Mouse (Mus musculus) stomach, embryonic 15.5 days (tissue): ENCODE measurements around the gene Samd11. TPM values are rescaled to one million over a fixed set of nuclear protein-coding genes. Genes with fewer than 3 reads are reported as not detected.

Source experiments
- ATAC-seq: fragments of 200-750 bp; cut with Nextera tagmentation; 2 replicates; pipeline ENCODE4 v1.8.0; 2017; ENCODE audit warnings: low read depth, moderate number of reproducible peaks, moderate TSS enrichment; ENCODE audit not compliant: insufficient read depth, low FRiP score
- H3K27ac ChIP-seq: fragments of 300-500 bp; sonication (generic); 2 replicates; pipeline ENCODE4 v1.5.1; 2015; ENCODE audit warnings: mild to moderate bottlenecking, inconsistent platforms
- H3K27me3 ChIP-seq: fragments of 300-500 bp; sonication (generic); replicated peaks from 2 replicates; pipeline ENCODE4 v1.6.1; 2015; ENCODE audit warnings: inconsistent platforms
- H3K36me3 ChIP-seq: fragments of 300-500 bp; sonication (generic); 2 replicates; pipeline ENCODE4 v1.6.1; 2015; ENCODE audit warnings: inconsistent platforms
- H3K4me1 ChIP-seq: fragments of 300-500 bp; sonication (generic); 2 replicates; pipeline ENCODE4 v1.6.1; 2015; ENCODE audit warnings: inconsistent platforms
- H3K4me2 ChIP-seq: fragments of 300-500 bp; sonication (generic); 2 replicates; pipeline ENCODE4 v1.6.1; 2015; ENCODE audit warnings: mild to moderate bottlenecking, inconsistent platforms
- H3K4me3 ChIP-seq: fragments of 300-500 bp; sonication (generic); replicated peaks from 2 replicates; pipeline ENCODE4 v1.5.1; 2015; ENCODE audit warnings: inconsistent platforms
- H3K9ac ChIP-seq: fragments of 300-500 bp; sonication (generic); 2 replicates; pipeline ENCODE4 v1.6.1; 2015; ENCODE audit warnings: inconsistent platforms
- H3K9me3 ChIP-seq: fragments of 300-500 bp; sonication (generic); 2 replicates; pipeline ENCODE4 v1.6.1; 2016; ENCODE audit warnings: inconsistent platforms
- WGBS: fragments of 180-500 bp; shearing (Covaris S2); methylation state at CpG from one replicate; pipeline ENCODE4 v1.1.7; 2015; 5-methylcytosine and 5-hydroxymethylcytosine counted together
- polyA plus RNA-seq: library from polyadenylated mRNA; unstranded; fragments of >200 nt; fragmentation: Nextera tagmentation; extraction: Ambion mirVana; gene quantifications from 2 replicates; pipeline ENCODE4 v1.2.1, GENCODE M21; 2015

Samd11 gene
- polyA plus RNA-seq, 1 experiment from 2014 or later = 3.1 TPM

GRCm38 (mm10) chr4:156234701-156235213, 20.7 kb downstream of the Samd11 start, which contains the start of gene Plekhn1:
Plekhn1 (minus strand) TSS chr4:156234857.
- peak within 1 kb of the TSS; percentile 79 for H3K4me3 ChIP-seq
- H3K9me3 ChIP-seq = no peaks in the 10 kb centered on the region
- peaks cover 16% of the 10 kb centered on the region for H3K4me1 ChIP-seq
- H3K27ac ChIP-seq = peak within 1 kb of the TSS; percentile 93
- H3K27me3 ChIP-seq = no peaks in the 10 kb centered on the region
- ATAC-seq = peak; percentile 19; the same call in 1 of the 2 replicates
- under 1% methylated on average over 41 of the region's 48 CpGs for WGBS
- peaks cover 27% of the 10 kb centered on the region for H3K36me3 ChIP-seq
- H3K9ac ChIP-seq = peak within 1 kb of the TSS; percentile 48
- peak within 1 kb of the TSS; percentile 95 for H3K4me2 ChIP-seq

GRCm38 (mm10) chr4:156234021-156234501, 21.4 kb downstream of the Samd11 start:
- no peak for ATAC-seq
- Histone ChIP-seq H3K9ac (peak overlapping the region; percentile 48), H3K4me1 (peaks cover 16% of the 10 kb centered on the region), H3K27me3 (no peaks in the 10 kb centered on the region), H3K27ac (peak overlapping the region; percentile 40; the same call in 1 of the 2 replicates), H3K9me3 (no peaks in the 10 kb centered on the region), H3K4me2 (peak overlapping the region; percentile 95), H3K4me3 (peak overlapping the region; percentile 79), H3K36me3 (peaks cover 26% of the 10 kb centered on the region)
- WGBS = 7% methylated on average over 17 of the region's 17 CpGs

GRCm38 (mm10) chr4:156228393-156229024, 26.9 kb downstream of the Samd11 start:
- Histone ChIP-seq H3K4me2 (peak overlapping the region; percentile 40), H3K4me3 (peak overlapping the region; percentile 10; the same call in 1 of the 2 replicates), H3K9ac (no peak overlapping the region), H3K27me3 (no peaks in the 10 kb centered on the region), H3K4me1 (peaks cover 14% of the 10 kb centered on the region), H3K9me3 (no peaks in the 10 kb centered on the region), H3K36me3 (peaks cover 14% of the 10 kb centered on the region; the same call in 1 of the 2 replicates), H3K27ac (peak overlapping the region; percentile 45)
- WGBS = 20% methylated on average over 12 of the region's 12 CpGs
- peak; percentile 61; the same call in 1 of the 2 replicates for ATAC-seq

GRCm38 (mm10) chr4:156227752-156228392, 27.6 kb downstream of the Samd11 start:
- H3K36me3 ChIP-seq = peaks cover 14% of the 10 kb centered on the region; the same call in 1 of the 2 replicates
- no peaks in the 10 kb centered on the region for H3K9me3 ChIP-seq
- H3K4me1 ChIP-seq = peaks cover 13% of the 10 kb centered on the region
- peak overlapping the region; percentile 10; the same call in 1 of the 2 replicates for H3K4me3 ChIP-seq
- H3K27ac ChIP-seq = peak overlapping the region; percentile 45
- 37% methylated on average over 18 of the region's 18 CpGs for WGBS
- peak; percentile 19; the same call in 1 of the 2 replicates for ATAC-seq
- H3K27me3 ChIP-seq = no peaks in the 10 kb centered on the region
- peak overlapping the region; percentile 40 for H3K4me2 ChIP-seq
- no peak overlapping the region for H3K9ac ChIP-seq

- Histone ChIP-seq H3K4me2 (no peak overlapping the region), H3K36me3 (peaks cover 4% of the 10 kb centered on the region; the same call in 1 of the 2 replicates), H3K27me3 (no peaks in the 10 kb centered on the region), H3K4me1 (peaks cover 13% of the 10 kb centered on the region), H3K9ac (no peak overlapping the region), H3K9me3 (no peaks in the 10 kb centered on the region), H3K27ac (no peak overlapping the region), H3K4me3 (no peak overlapping the region)
- WGBS = 79% methylated on average over 2 of the region's 2 CpGs
- no peak for ATAC-seq
Measured at GRCm38 (mm10) chr4:156224276-156224675, 31.2 kb downstream of the Samd11 start.

- Histone ChIP-seq H3K27me3 (no peaks in the 10 kb centered on the region), H3K4me3 (no peak overlapping the region), H3K9ac (no peak overlapping the region), H3K36me3 (no peaks in the 10 kb centered on the region), H3K4me1 (no peaks in the 10 kb centered on the region), H3K27ac (no peak overlapping the region), H3K4me2 (no peak overlapping the region), H3K9me3 (no peaks in the 10 kb centered on the region)
- no peak for ATAC-seq
- WGBS = 87% methylated on average over 11 of the region's 11 CpGs
Measured at GRCm38 (mm10) chr4:156219936-156220335, 35.5 kb downstream of the Samd11 start.

- H3K4me1 ChIP-seq = no peaks in the 10 kb centered on the region
- H3K27me3 ChIP-seq = no peaks in the 10 kb centered on the region
- no peaks in the 10 kb centered on the region for H3K36me3 ChIP-seq
- ATAC-seq = peak; percentile 5; the same call in 1 of the 2 replicates
- WGBS = 69% methylated on average over 16 of the region's 16 CpGs
- H3K9ac ChIP-seq = no peak overlapping the region
- no peak overlapping the region for H3K27ac ChIP-seq
- H3K9me3 ChIP-seq = no peaks in the 10 kb centered on the region
- no peak overlapping the region for H3K4me3 ChIP-seq
- no peak overlapping the region for H3K4me2 ChIP-seq
Measured at GRCm38 (mm10) chr4:156217838-156218237, 37.6 kb downstream of the Samd11 start.

GRCm38 (mm10) chr4:156217022-156217669, 38.3 kb downstream of the Samd11 start:
- Histone ChIP-seq H3K9me3 (no peaks in the 10 kb centered on the region), H3K9ac (no peak overlapping the region), H3K27me3 (no peaks in the 10 kb centered on the region), H3K4me3 (no peak overlapping the region), H3K27ac (no peak overlapping the region), H3K4me2 (no peak overlapping the region), H3K36me3 (no peaks in the 10 kb centered on the region), H3K4me1 (no peaks in the 10 kb centered on the region)
- WGBS = 78% methylated on average over 16 of the region's 16 CpGs
- ATAC-seq = peak; percentile 19; the same call in 1 of the 2 replicates

- no peak overlapping the region for H3K4me2 ChIP-seq
- no peaks in the 10 kb centered on the region for H3K27me3 ChIP-seq
- no peak overlapping the region for H3K9ac ChIP-seq
- no peaks in the 10 kb centered on the region for H3K9me3 ChIP-seq
- ATAC-seq = no peak
- 75% methylated on average over 2 of the region's 2 CpGs for WGBS
- no peaks in the 10 kb centered on the region for H3K4me1 ChIP-seq
- no peak overlapping the region for H3K27ac ChIP-seq
- H3K36me3 ChIP-seq = no peaks in the 10 kb centered on the region
- H3K4me3 ChIP-seq = no peak overlapping the region
Measured at GRCm38 (mm10) chr4:156216196-156216595, 39.3 kb downstream of the Samd11 start.

- H3K27me3 ChIP-seq = no peaks in the 10 kb centered on the region
- H3K9ac ChIP-seq = no peak within 1 kb of the TSS
- no peaks in the 10 kb centered on the region for H3K9me3 ChIP-seq
- H3K4me2 ChIP-seq = no peak within 1 kb of the TSS
- no peaks in the 10 kb centered on the region for H3K4me1 ChIP-seq
- ATAC-seq = no peak
- 73% methylated on average over 4 of the region's 4 CpGs for WGBS
- no peaks in the 10 kb centered on the region for H3K36me3 ChIP-seq
- H3K4me3 ChIP-seq = no peak within 1 kb of the TSS
- no peak within 1 kb of the TSS for H3K27ac ChIP-seq
Measured at GRCm38 (mm10) chr4:156215649-156216048, 39.8 kb downstream of the Samd11 start, which contains the start of gene Perm1. Perm1 (plus strand) TSS chr4:156215868.

- Histone ChIP-seq H3K9me3 (no peaks in the 10 kb centered on the region), H3K36me3 (no peaks in the 10 kb centered on the region), H3K4me1 (no peaks in the 10 kb centered on the region), H3K27me3 (no peaks in the 10 kb centered on the region), H3K4me3 (no peak overlapping the region), H3K4me2 (no peak overlapping the region), H3K27ac (no peak overlapping the region), H3K9ac (no peak overlapping the region)
- WGBS = 90% methylated on average over 13 of the region's 13 CpGs
- no peak for ATAC-seq
Measured at GRCm38 (mm10) chr4:156213134-156213533, 42.3 kb downstream of the Samd11 start.
